Mouse (Mus musculus) brain, embryonic 14.5 days (tissue): ENCODE results near the gene Vmn1r139. TPM values are rescaled to one million over a fixed set of nuclear protein-coding genes. Genes with fewer than 3 reads are reported as not detected.
"Not testable (repeated sequence)": the region's sequence is repeated elsewhere in the genome, so short reads cannot be mapped to it uniquely, and the experiment has no call there.

Experiments used
- DNase-seq: peaks from one replicate; pipeline ENCODE4 v3.0.0-alpha.2; 2011; ENCODE audit warnings: low read depth
- polyA plus RNA-seq: library from polyadenylated mRNA; depleted of rRNA; stranded (reverse); fragments of >200 nt; gene quantifications from 2 replicates; pipeline ENCODE4 v1.2.3, GENCODE M21; 2012; rRNA removed

Gene Vmn1r139
- polyA plus RNA-seq = not detected in 2 replicates

DNA sequence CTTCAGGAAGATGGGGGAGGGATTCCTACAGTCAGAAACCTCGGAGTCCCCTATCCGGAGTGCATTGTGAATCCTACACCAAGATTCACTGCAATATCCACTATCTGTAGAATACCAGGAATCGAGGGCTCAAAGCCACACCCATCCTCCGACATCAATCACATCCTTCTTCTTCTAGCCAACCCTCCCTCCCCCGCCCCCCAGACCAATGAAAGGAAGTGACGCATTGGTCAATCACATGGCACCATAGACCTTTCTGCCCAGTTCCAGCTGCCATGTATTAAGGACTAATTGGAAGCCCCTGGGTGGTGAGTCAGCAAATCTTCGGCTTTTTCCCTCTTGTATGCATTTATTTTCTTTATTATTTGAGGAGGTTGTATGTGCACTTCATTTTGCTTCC lies at the start of gene Vmn1r139:
TSS of gene Vmn1r139 (plus strand) at position 301 of the 400 bp plus-strand sequence.
- not testable (repeated sequence) for DNase-seq

DNA sequence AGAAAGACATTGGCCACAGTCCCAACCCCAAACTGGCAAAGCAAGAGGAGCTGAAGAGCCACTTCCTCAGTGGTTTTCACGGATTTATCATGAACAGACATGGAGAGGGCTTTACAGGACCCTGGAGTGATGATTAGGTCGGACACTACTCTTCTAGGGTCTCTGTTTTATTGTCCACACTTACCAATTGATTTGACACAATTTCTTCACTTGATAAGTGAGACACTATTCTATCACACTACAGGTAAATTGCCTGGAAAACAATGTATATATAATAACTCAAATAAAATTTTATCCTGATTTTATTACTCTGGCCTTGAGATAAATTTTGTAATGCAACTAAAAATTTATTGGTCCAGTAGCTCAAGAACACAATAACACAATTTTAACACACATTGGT lies 40.1 kb upstream of the Vmn1r139 start, which contains the start of gene Vmn1r138:
TSS of gene Vmn1r138 (minus strand) at position 101 of the 400 bp plus-strand sequence.
- not testable (repeated sequence) for DNase-seq

DNA sequence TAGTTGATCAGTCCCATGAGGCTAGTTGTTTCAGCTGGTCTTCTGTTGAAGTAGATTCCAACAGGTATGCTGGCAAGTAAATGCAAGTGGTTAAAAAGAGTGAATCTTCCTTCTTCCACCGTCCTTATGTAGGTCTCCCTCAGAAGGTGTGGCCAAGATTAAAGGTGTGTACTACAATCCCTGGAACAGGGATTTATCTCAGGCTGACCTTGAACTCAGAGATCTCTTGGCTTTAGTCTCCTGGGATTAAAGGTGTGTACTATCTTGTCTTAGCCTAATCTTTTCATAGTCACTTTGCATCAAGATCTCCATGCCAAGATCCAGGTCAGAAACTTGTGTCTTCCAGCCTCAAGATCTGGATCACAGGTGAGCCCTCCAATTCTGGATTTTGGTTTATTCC lies 12.7 kb upstream of the Vmn1r139 start, which contains the start of gene Gm6176:
TSS of gene Gm6176 (minus strand) at position 101 of the 400 bp plus-strand sequence.
- not testable (repeated sequence) for DNase-seq

DNA sequence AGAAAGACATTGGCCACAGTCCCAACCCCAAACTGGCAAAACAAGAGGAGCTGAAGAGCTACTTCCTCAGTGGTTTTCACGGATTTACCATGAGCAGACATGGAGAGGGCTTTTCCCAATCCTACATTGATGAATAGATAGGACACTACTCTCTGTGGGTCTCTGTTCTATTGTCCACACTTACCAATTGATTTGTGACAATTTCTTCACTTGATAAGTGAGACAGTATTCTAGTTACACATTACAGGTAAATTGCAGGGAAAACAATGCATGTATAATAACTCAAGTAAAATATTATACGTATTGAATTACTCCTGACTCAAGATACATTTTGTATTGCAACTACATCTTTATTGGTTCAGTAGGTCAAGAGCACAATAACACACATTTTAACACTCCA lies 49.3 kb downstream of the Vmn1r139 start, which contains the start of gene Gm16451:
TSS of gene Gm16451 (minus strand) at position 101 of the 400 bp plus-strand sequence.
- not testable (repeated sequence) for DNase-seq

DNA sequence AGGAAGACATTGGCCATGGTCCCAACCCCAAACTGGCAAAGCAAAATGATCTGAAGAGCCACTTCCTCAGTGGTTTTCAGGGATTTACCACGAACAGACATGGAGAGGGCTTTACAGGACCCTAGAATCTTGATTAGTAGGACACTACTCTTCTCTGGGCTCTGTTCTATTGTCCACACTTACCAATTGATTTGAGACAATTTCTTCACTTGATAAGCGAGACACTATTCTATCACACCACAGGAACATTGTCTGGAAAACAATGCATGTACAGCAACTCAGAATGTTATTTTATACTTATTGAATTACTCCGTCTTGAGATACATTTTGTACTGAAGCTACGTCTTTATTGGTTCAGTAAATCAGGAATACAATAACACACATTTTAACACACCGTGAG lies 65.8 kb downstream of the Vmn1r139 start, which contains the start of gene Gm10666:
TSS of gene Gm10666 (minus strand) at position 101 of the 400 bp plus-strand sequence.
- not testable (repeated sequence) for DNase-seq

Other genes starting within 250 kb of the Vmn1r139 start
- not detected in 2 replicates for gene Vmn1r135, start 236.7 kb upstream of the Vmn1r139 start, polyA plus RNA-seq
- gene Gm5725, start 224.8 kb upstream of the Vmn1r139 start, polyA plus RNA-seq = not detected in 2 replicates
- not detected in 2 replicates for gene Gm5891, start 147.8 kb upstream of the Vmn1r139 start, polyA plus RNA-seq
- not detected in 2 replicates for gene Vmn1r137, start 74.5 kb upstream of the Vmn1r139 start, polyA plus RNA-seq
- not detected in 2 replicates for gene Vmn1r138, start 40.2 kb upstream of the Vmn1r139 start, polyA plus RNA-seq
- not detected in 2 replicates for gene Gm6176, start 12.8 kb upstream of the Vmn1r139 start, polyA plus RNA-seq
- gene Gm16451, start 49.2 kb downstream of the Vmn1r139 start, polyA plus RNA-seq = not detected in 2 replicates
- gene Gm10666, start 65.7 kb downstream of the Vmn1r139 start, polyA plus RNA-seq = not detected in 2 replicates
- not detected in 2 replicates for gene Vmn1r142, start 95.0 kb downstream of the Vmn1r139 start, polyA plus RNA-seq
- gene Vmn1r143, start 120.3 kb downstream of the Vmn1r139 start, polyA plus RNA-seq = not detected in 2 replicates
- gene Gm8653, start 132.2 kb downstream of the Vmn1r139 start, polyA plus RNA-seq = not detected in 2 replicates
- not detected in 2 replicates for gene Gm8453, start 160.4 kb downstream of the Vmn1r139 start, polyA plus RNA-seq